ENCODE assay signal across 10 mouse cellular contexts in genomic region chr7:137311341-137312110, GRCm38 (mm10). TPM values are rescaled to one million over a fixed set of nuclear protein-coding genes. Genes with fewer than 3 reads are reported as not detected.
DNase-seq lines count a peak whose midpoint lies in the region; ATAC-seq lines count a peak whose summit lies in the region.
"Had no signal": no experiment of that assay in that cellular context is flagged by ENCODE, and none has a peak within 500 bp of the region (broad histone marks: within the 10 kb centered on the region; RNA-seq: fewer than 3 reads in every experiment).

No protein-coding gene starts in this region.

- 8% methylated on average over 8 of the region's 8 CpGs for WGBS in heart, embryonic 10.5 days
- 6% methylated on average over 8 of the region's 8 CpGs for WGBS in hindbrain, embryonic 13.5 days
- 7% methylated on average over 8 of the region's 8 CpGs for WGBS in midbrain, embryonic 16.5 days

- H3K4me1 ChIP-seq in heart, embryonic 10.5 days: peaks cover 40% of the 10 kb centered on the region
- H3K4me1 ChIP-seq in hindbrain, embryonic 13.5 days (replicated peaks): peaks cover 64% of the 10 kb centered on the region
- H3K4me1 ChIP-seq in midbrain, embryonic 16.5 days (ENCODE audit: control insufficient read depth, insufficient read depth, low read length): peaks cover 23% of the 10 kb centered on the region

- no peak for ATAC-seq in hindbrain, embryonic 13.5 days (ENCODE audit: low FRiP score)
- ATAC-seq in midbrain, embryonic 16.5 days: no peak

- DNase-seq in heart, embryonic 10.5 days (ENCODE audit: low spot score): no peak
- no peak for DNase-seq in heart, postnatal 4 days
- peak; percentile 58 for DNase-seq in embryo, embryonic 10.5 days (ENCODE audit: low spot score)
- no peak for DNase-seq in adrenal gland, adult 8-10 months
- DNase-seq in spleen, postnatal 14 days (ENCODE audit: low spot score in 2 of 2): no peak
- no peak for DNase-seq in adrenal gland, postnatal 25 days
- DNase-seq: kidney, postnatal 10 days had no signal

- no peak overlapping the region for H3K27ac ChIP-seq in heart, embryonic 10.5 days
- H3K27ac ChIP-seq in hindbrain, embryonic 13.5 days: peak overlapping the region; percentile 98
- peak overlapping the region; percentile 88 for H3K27ac ChIP-seq in midbrain, embryonic 16.5 days (ENCODE audit: low read length)
- H3K27ac ChIP-seq: macrophage had no signal

- H3K36me3 ChIP-seq in heart, embryonic 10.5 days: no peaks in the 10 kb centered on the region
- peaks cover 6% of the 10 kb centered on the region; the same call in 1 of the 2 replicates for H3K36me3 ChIP-seq in hindbrain, embryonic 13.5 days
- no peaks in the 10 kb centered on the region for H3K36me3 ChIP-seq in midbrain, embryonic 16.5 days (ENCODE audit: control insufficient read depth, insufficient read depth, low read length)

- peaks cover 95% of the 10 kb centered on the region for H3K27me3 ChIP-seq in heart, embryonic 10.5 days (ENCODE audit: insufficient read depth, poor library complexity, severe bottlenecking)
- H3K27me3 ChIP-seq in hindbrain, embryonic 13.5 days: peaks cover 20% of the 10 kb centered on the region; the same call in 1 of the 2 replicates
- H3K27me3 ChIP-seq in midbrain, embryonic 16.5 days (ENCODE audit: control insufficient read depth, insufficient read depth, low read depth, low read length): peaks cover under 1% of the 10 kb centered on the region; the same call in 1 of the 2 replicates

- no peaks in the 10 kb centered on the region for H3K9me3 ChIP-seq in heart, embryonic 10.5 days
- no peaks in the 10 kb centered on the region for H3K9me3 ChIP-seq in hindbrain, embryonic 13.5 days
- no peaks in the 10 kb centered on the region for H3K9me3 ChIP-seq in midbrain, embryonic 16.5 days (replicated peaks; ENCODE audit: control insufficient read depth, low read length, poor library complexity, severe bottlenecking)

- peak overlapping the region; percentile 99 for H3K9ac ChIP-seq in hindbrain, embryonic 13.5 days
- peak overlapping the region; percentile 71 for H3K9ac ChIP-seq in midbrain, embryonic 16.5 days (ENCODE audit: low read depth, low read length)

- H3K4me3 ChIP-seq in heart, embryonic 10.5 days: peak overlapping the region; percentile 70
- H3K4me3 ChIP-seq in hindbrain, embryonic 13.5 days: peak overlapping the region; percentile 79
- peak overlapping the region; percentile 53 for H3K4me3 ChIP-seq in midbrain, embryonic 16.5 days (ENCODE audit: low read depth, low read length)

- peak overlapping the region; percentile 77 for H3K4me2 ChIP-seq in hindbrain, embryonic 13.5 days
- peak overlapping the region; percentile 67 for H3K4me2 ChIP-seq in midbrain, embryonic 16.5 days (ENCODE audit: low read length)

RNA-seq across cellular contexts. Expression of gene Ebf3, which starts 2.7 kb away (rescaled TPM):
- polyA plus RNA-seq in heart, embryonic 10.5 days (2016; fragmentation: Nextera tagmentation; extraction: Ambion mirVana): 1.3 and 3.5 TPM in 2 replicates
- total RNA-seq in heart, postnatal 4 days (2021): 10 to 100 TPM; 18.7 to 20.1 TPM
- 22.2 and 27.7 TPM in 2 replicates for polyA plus RNA-seq in hindbrain, embryonic 13.5 days (2015; fragmentation: Nextera tagmentation; extraction: Ambion mirVana)
- 8.8 and 9.0 TPM in 2 replicates for polyA plus RNA-seq in midbrain, embryonic 16.5 days (2015; fragmentation: Nextera tagmentation; extraction: Ambion mirVana)
- total RNA-seq in adrenal gland, adult 8-10 months (2022): 1 to 10 TPM; 1.2 to 4.9 (median 2.8) TPM
- 4.8 and 7.3 TPM in 2 replicates for total RNA-seq in adrenal gland, postnatal 25 days (2021)
- polyA plus RNA-seq: macrophage had no signal
